Mouse (Mus musculus) cortical plate, adult 2 months (tissue): ENCODE data around the gene Hsd11b1.

Experiments used
- CTCF ChIP-seq: fragments of 200-500 bp; IDR thresholded peaks from 2 replicates; pipeline ENCODE4 v1.5.1; 2011; ENCODE audit warnings: mild to moderate bottlenecking, control low read depth, low read length; ENCODE audit not compliant: insufficient read depth; ENCODE audit errors: extremely low read depth
- POLR2A ChIP-seq: fragments of 200-500 bp; IDR thresholded peaks from 2 replicates; pipeline ENCODE4 v1.6.1; 2011; ENCODE audit warnings: mild to moderate bottlenecking, low read length, control low read depth; ENCODE audit not compliant: insufficient read depth; ENCODE audit errors: extremely low read depth

- TF ChIP-seq POLR2A = no peak
- no peak for TF ChIP-seq CTCF
Observed at GRCm38 (mm10) chr1:193244235-193244634, 19.6 kb downstream of the Hsd11b1 start.
